17 mouse cellular contexts compared by ENCODE assay signal in the genomic region with DNA sequence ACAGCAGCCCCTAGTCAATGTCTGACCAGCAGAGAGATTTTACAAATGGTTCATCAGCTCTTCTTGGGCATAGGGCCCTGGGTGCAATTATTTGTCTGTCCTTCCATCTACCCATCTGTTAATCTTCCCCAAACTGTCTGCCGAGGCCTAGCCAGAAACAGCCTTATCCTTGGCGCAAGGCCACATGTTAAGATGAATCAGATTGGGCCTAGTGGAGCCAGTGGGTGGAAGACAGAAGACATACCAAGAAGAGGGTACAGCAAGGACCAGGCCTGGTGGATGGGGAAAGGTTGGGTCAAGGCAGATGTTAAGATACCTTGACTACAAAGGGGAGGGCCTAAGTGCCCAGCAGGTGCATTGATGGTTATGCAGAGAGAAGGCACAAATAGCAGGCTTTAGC. TPM values are rescaled to one million over a fixed set of nuclear protein-coding genes. Genes with fewer than 3 reads are reported as not detected.
DNase-seq lines count a peak whose midpoint lies in the region; ATAC-seq and TF ChIP-seq lines count a peak whose summit lies in the region.
"Had no signal": no experiment of that assay in that cellular context is flagged by ENCODE, and none has a peak within 500 bp of the region (broad histone marks: within the 10 kb centered on the region; RNA-seq: fewer than 3 reads in every experiment).

No protein-coding gene starts in this region.

- peak; percentile 6; the same call in 1 of the 2 replicates for ATAC-seq in megakaryocyte progenitor cell, adult 5-6 weeks (replicated peaks; ENCODE audit: poor library complexity)
- ATAC-seq: intestine, postnatal 0 days had no signal

- H3K27ac ChIP-seq in left cerebral cortex, adult 2 months, result peak overlapping the region; percentile 98
- H3K27ac ChIP-seq: forebrain, embryonic 12.5 days; heart, embryonic 10.5 days; limb, embryonic 15.5 days had no signal

- no peak for TF ChIP-seq CTCF in left cerebral cortex, adult 2 months (IDR thresholded peaks at IDR 0.05)

- peak; percentile 39 to 42 for DNase-seq in cerebellum, adult 18-20 months
- DNase-seq in cerebellum, adult 11 months, result no peak
- peak in 1 of 2 experiments; percentile 58 for DNase-seq in left cerebral cortex, adult 2 months (ENCODE audit: extremely low spot score in 1 of 2, low spot score in 2 of 2)
- no peak for DNase-seq in left cerebral cortex, postnatal 4 days
- DNase-seq in adrenal gland, postnatal 36 days, result peak; percentile 51 to 73
- no peak for DNase-seq in spleen, postnatal 4 days (ENCODE audit: low spot score in 2 of 2)
- no peak for DNase-seq in retina, postnatal 1 day
- DNase-seq: heart, postnatal 4 days; kidney, postnatal 4 days; lung, embryonic 14.5 days; thymus, adult 18-20 months had no signal

- no peak overlapping the region for H3K4me3 ChIP-seq in left cerebral cortex, adult 2 months
- H3K4me3 ChIP-seq: heart, embryonic 10.5 days; limb, embryonic 15.5 days had no signal

- intact Hi-C loops in left cerebral cortex, adult 2 months (cut with DNase I), result loop anchor here (5.0 kb wide), 1 partner anchor 97 kb away; the partner anchor contains the start of gene Dync1li2
- intact Hi-C loops in left cerebral cortex, postnatal 4 days (cut with DNase I), result no loop called here

RNA-seq across cellular contexts. Expression of gene Car7, which starts 5.1 kb away (rescaled TPM):
- 10 to 100 TPM; 31.9 to 32.3 TPM for total RNA-seq in left cerebral cortex, adult 2 months (2021)
- 1 to 10 TPM; 3.8 to 4.6 TPM for total RNA-seq in left cerebral cortex, postnatal 4 days (2021)
- 1 to 10 TPM; 1.5 to 4.1 TPM for total RNA-seq in adrenal gland, postnatal 36 days (2021)
- total RNA-seq in megakaryocyte progenitor cell, adult 5-6 weeks (2015), result not detected in 2 replicates
- 0.07 and 0.33 TPM in 2 replicates for total RNA-seq in megakaryocyte progenitor cell, adult 5-6 weeks (2017)

RNA-seq across cellular contexts. Expression of gene Nae1, which starts 5.1 kb away (rescaled TPM):
- 10 to 100 TPM; 47.0 to 51.2 TPM for total RNA-seq in left cerebral cortex, adult 2 months (2021)
- total RNA-seq in left cerebral cortex, postnatal 4 days (2021), result 10 to 100 TPM; 57.5 to 62.9 TPM
- total RNA-seq in adrenal gland, postnatal 36 days (2021), result 10 to 100 TPM; 36.4 to 38.4 TPM
- total RNA-seq in megakaryocyte progenitor cell, adult 5-6 weeks (2015), result 60.1 and 69.1 TPM in 2 replicates
- total RNA-seq in megakaryocyte progenitor cell, adult 5-6 weeks (2017), result 74.4 and 88.3 TPM in 2 replicates

RNA-seq across cellular contexts. Expression of gene Terb1, which starts 29.9 kb away (rescaled TPM):
- 1 to 10 TPM; 1.9 to 2.0 TPM for total RNA-seq in left cerebral cortex, adult 2 months (2021)
- under 1 TPM; 0.74 to 0.94 TPM for total RNA-seq in left cerebral cortex, postnatal 4 days (2021)
- total RNA-seq in adrenal gland, postnatal 36 days (2021), result not detected
- not detected in 2 replicates for total RNA-seq in megakaryocyte progenitor cell, adult 5-6 weeks (2015)
- not detected in 2 replicates for total RNA-seq in megakaryocyte progenitor cell, adult 5-6 weeks (2017)
- total RNA-seq: gastrocnemius, adult 18-20 months; heart, postnatal 4 days had no signal

RNA-seq across cellular contexts. Expression of gene Pdp2, which starts 51.7 kb away (rescaled TPM):
- 1 to 10 TPM; 8.4 to 8.5 TPM for total RNA-seq in left cerebral cortex, adult 2 months (2021)
- 10 to 100 TPM; 13.0 to 13.6 TPM for total RNA-seq in left cerebral cortex, postnatal 4 days (2021)
- 10 to 100 TPM; 30.4 to 33.0 TPM for total RNA-seq in adrenal gland, postnatal 36 days (2021)
- 8.8 and 9.3 TPM in 2 replicates for total RNA-seq in megakaryocyte progenitor cell, adult 5-6 weeks (2015)
- 7.2 and 9.2 TPM in 2 replicates for total RNA-seq in megakaryocyte progenitor cell, adult 5-6 weeks (2017)

Comparison
In these comparisons a context has a peak if more than half of its experiments do, and no peak if none do; other contexts are left out.
1. DNase-seq: peak in cerebellum, adult 18-20 months (2 of 2) and adrenal gland, postnatal 36 days (2 of 2); none in cerebellum, adult 11 months (single experiment), left cerebral cortex, postnatal 4 days (single experiment), spleen, postnatal 4 days (0 of 2) and retina, postnatal 1 day (single experiment).
2. RNA of gene Car7, which starts 5.1 kb away (total RNA-seq): 31.9 to 32.3 TPM in left cerebral cortex, adult 2 months; 3.8 to 4.6 TPM in left cerebral cortex, postnatal 4 days, 1.5 to 4.1 TPM in adrenal gland, postnatal 36 days and 0.07 to 0.33 TPM in megakaryocyte progenitor cell, adult 5-6 weeks; every median in the first group is over 4 times any median in the second.